31 mouse cellular contexts compared by ENCODE assay signal in genomic region chr3:8049706-8050105, GRCm38 (mm10).
A peak's percentile ranks its signal among the peaks of the same experiment; 100 is the strongest.
DNase-seq lines count a peak whose midpoint lies in the region; ATAC-seq and TF ChIP-seq lines count a peak whose summit lies in the region.
"Had no signal": no experiment of that assay in that cellular context is flagged by ENCODE, and none has a peak within 500 bp of the region (broad histone marks: within the 10 kb centered on the region; RNA-seq: fewer than 3 reads in every experiment).

No protein-coding gene starts in this region.

- H3K27ac ChIP-seq in midbrain, embryonic 13.5 days, result no peak overlapping the region
- no peak overlapping the region for H3K27ac ChIP-seq in midbrain, embryonic 15.5 days
- no peak overlapping the region for H3K27ac ChIP-seq in midbrain, postnatal 0 days (ENCODE audit: low read depth, low read length)
- H3K27ac ChIP-seq: embryonic facial prominence, embryonic 12.5 days; embryonic facial prominence, embryonic 15.5 days; gastrocnemius, adult 2 months; heart, embryonic 10.5 days; heart, embryonic 13.5 days; hindbrain, embryonic 14.5 days; hindbrain, postnatal 0 days had no signal

- peak; percentile 30 for DNase-seq in adrenal gland, adult 8-10 months
- no peak for DNase-seq in adrenal gland, postnatal 25 days
- DNase-seq in brain, embryonic 14.5 days (ENCODE audit: low read depth), result peak; percentile 39
- DNase-seq in midbrain, postnatal 0 days (ENCODE audit: low spot score), result no peak
- DNase-seq in gastrocnemius, postnatal 36 days, result no peak
- DNase-seq: adrenal gland, postnatal 10 days; B cell, adult 2 months; cerebellum, adult 11 months; cerebellum, adult 2 months; cerebellum, adult 9-11 months; cerebellum, postnatal 25 days; forebrain, postnatal 0 days; gastrocnemius, adult 2 months; gastrocnemius, postnatal 14 days; heart, adult 18-20 months; heart, postnatal 14 days; heart, postnatal 4 days had no signal

- H3K9me3 ChIP-seq in midbrain, embryonic 13.5 days, result no peaks in the 10 kb centered on the region
- no peaks in the 10 kb centered on the region for H3K9me3 ChIP-seq in midbrain, embryonic 15.5 days
- H3K9me3 ChIP-seq in midbrain, postnatal 0 days (ENCODE audit: low read length), result no peaks in the 10 kb centered on the region
- H3K9me3 ChIP-seq: embryonic facial prominence, embryonic 12.5 days; embryonic facial prominence, embryonic 15.5 days; G1E; heart, embryonic 10.5 days; heart, embryonic 13.5 days had no signal

- intact Hi-C loops in gastrocnemius, postnatal 36 days (cut with DNase I), result no loop called here

- no peaks in the 10 kb centered on the region for H3K27me3 ChIP-seq in midbrain, embryonic 13.5 days
- H3K27me3 ChIP-seq in midbrain, embryonic 15.5 days (replicated peaks), result no peaks in the 10 kb centered on the region
- no peaks in the 10 kb centered on the region for H3K27me3 ChIP-seq in midbrain, postnatal 0 days (ENCODE audit: insufficient read depth, low read length)
- H3K27me3 ChIP-seq: CH12.LX; embryonic facial prominence, embryonic 12.5 days; embryonic facial prominence, embryonic 15.5 days; heart, embryonic 13.5 days had no signal

- ATAC-seq in midbrain, embryonic 13.5 days, result peak; percentile 68
- no peak; the same call in 1 of the 2 replicates for ATAC-seq in midbrain, embryonic 15.5 days (replicated peaks)
- peak; percentile 16; the same call in 1 of the 2 replicates for ATAC-seq in midbrain, postnatal 0 days (ENCODE audit: low FRiP score)
- ATAC-seq in megakaryocyte, adult 5-6 weeks (ENCODE audit: poor library complexity, severe bottlenecking), result no peak
- ATAC-seq: forebrain, embryonic 14.5 days; forebrain, postnatal 0 days; hindbrain, postnatal 0 days; inflammation-experienced regulatory T-cells, adult 6 months; Patski had no signal

- no peak for TF ChIP-seq CTCF in brain, embryonic 14.5 days (IDR thresholded peaks at IDR 0.05; ENCODE audit: borderline replicate concordance, extremely low read depth, insufficient read depth, insufficient read length)
- TF ChIP-seq CTCF in midbrain, postnatal 0 days (IDR thresholded peaks at IDR 0.05), result no peak

- H3K9ac ChIP-seq in midbrain, embryonic 13.5 days (replicated peaks), result no peak overlapping the region
- no peak overlapping the region for H3K9ac ChIP-seq in midbrain, embryonic 15.5 days
- no peak overlapping the region for H3K9ac ChIP-seq in midbrain, postnatal 0 days (replicated peaks; ENCODE audit: low read length, poor library complexity, severe bottlenecking)
- H3K9ac ChIP-seq: embryonic facial prominence, embryonic 12.5 days; embryonic facial prominence, embryonic 15.5 days; forebrain, postnatal 0 days; heart, embryonic 13.5 days; hindbrain, embryonic 14.5 days had no signal

- H3K4me1 ChIP-seq in midbrain, embryonic 13.5 days (replicated peaks), result no peaks in the 10 kb centered on the region
- no peaks in the 10 kb centered on the region for H3K4me1 ChIP-seq in midbrain, embryonic 15.5 days
- H3K4me1 ChIP-seq in midbrain, postnatal 0 days (ENCODE audit: insufficient read depth, low read length), result no peaks in the 10 kb centered on the region
- H3K4me1 ChIP-seq: embryonic facial prominence, embryonic 12.5 days; heart, embryonic 10.5 days; heart, embryonic 13.5 days had no signal

- TF ChIP-seq POLR2A in brain, embryonic 14.5 days (IDR thresholded peaks at IDR 0.05; ENCODE audit: borderline replicate concordance, extremely low read depth, insufficient read depth, insufficient read length, poor library complexity, severe bottlenecking), result no peak

- no peak overlapping the region for H3K4me2 ChIP-seq in midbrain, embryonic 13.5 days (replicated peaks)
- no peak overlapping the region for H3K4me2 ChIP-seq in midbrain, embryonic 15.5 days
- no peak overlapping the region for H3K4me2 ChIP-seq in midbrain, postnatal 0 days (ENCODE audit: low read depth, low read length, poor library complexity, severe bottlenecking)
- H3K4me2 ChIP-seq: embryonic facial prominence, embryonic 12.5 days; embryonic facial prominence, embryonic 15.5 days; heart, embryonic 13.5 days; hindbrain, embryonic 14.5 days had no signal

- 70% methylated on average over 1 of the region's 1 CpGs for WGBS in midbrain, embryonic 13.5 days
- 52% methylated on average over 1 of the region's 1 CpGs for WGBS in midbrain, embryonic 15.5 days
- 61% methylated on average over 1 of the region's 1 CpGs for whole genome bisulfite sequencing in midbrain, postnatal 0 days

- no peak overlapping the region for H3K4me3 ChIP-seq in midbrain, embryonic 13.5 days (replicated peaks)
- no peak overlapping the region for H3K4me3 ChIP-seq in midbrain, embryonic 15.5 days
- H3K4me3 ChIP-seq in midbrain, postnatal 0 days (ENCODE audit: low read depth, low read length), result no peak overlapping the region
- H3K4me3 ChIP-seq: embryonic facial prominence, embryonic 12.5 days; embryonic facial prominence, embryonic 15.5 days; gastrocnemius, adult 2 months; heart, embryonic 10.5 days; heart, embryonic 13.5 days had no signal

- H3K36me3 ChIP-seq in midbrain, embryonic 13.5 days, result no peaks in the 10 kb centered on the region
- H3K36me3 ChIP-seq in midbrain, embryonic 15.5 days (replicated peaks), result no peaks in the 10 kb centered on the region
- no peaks in the 10 kb centered on the region for H3K36me3 ChIP-seq in midbrain, postnatal 0 days (ENCODE audit: insufficient read depth, low read length)
- H3K36me3 ChIP-seq: embryonic facial prominence, embryonic 12.5 days; embryonic facial prominence, embryonic 15.5 days; G1E; heart, embryonic 10.5 days; heart, embryonic 13.5 days had no signal

Comparison
In these comparisons a context has a peak if more than half of its experiments do, and no peak if none do; other contexts are left out.
1. DNase-seq: peak in adrenal gland, adult 8-10 months (single experiment) and brain, embryonic 14.5 days (single experiment); none in adrenal gland, postnatal 25 days (single experiment), midbrain, postnatal 0 days (single experiment) and gastrocnemius, postnatal 36 days (0 of 2).
2. ATAC-seq: peak in midbrain, embryonic 13.5 days (single experiment) and midbrain, postnatal 0 days (single experiment); none in midbrain, embryonic 15.5 days (single experiment) and megakaryocyte, adult 5-6 weeks (single experiment).